Mouse (Mus musculus) cerebellum, adult 2 months (tissue): ENCODE data around the gene Sec22a.

ENCODE experiments used
- CTCF ChIP-seq: fragments of 200-500 bp; IDR thresholded peaks from 2 replicates; pipeline ENCODE4 v1.5.1; 2011; ENCODE audit warnings: low read depth, mild to moderate bottlenecking, control low read depth, low read length, moderate library complexity, borderline replicate concordance; ENCODE audit not compliant: insufficient read depth
- POLR2A ChIP-seq: fragments of 200-500 bp; IDR thresholded peaks from 2 replicates; pipeline ENCODE4 v1.6.1; 2011; ENCODE audit warnings: low read length, control low read depth, borderline replicate concordance; ENCODE audit not compliant: insufficient read depth

DNA sequence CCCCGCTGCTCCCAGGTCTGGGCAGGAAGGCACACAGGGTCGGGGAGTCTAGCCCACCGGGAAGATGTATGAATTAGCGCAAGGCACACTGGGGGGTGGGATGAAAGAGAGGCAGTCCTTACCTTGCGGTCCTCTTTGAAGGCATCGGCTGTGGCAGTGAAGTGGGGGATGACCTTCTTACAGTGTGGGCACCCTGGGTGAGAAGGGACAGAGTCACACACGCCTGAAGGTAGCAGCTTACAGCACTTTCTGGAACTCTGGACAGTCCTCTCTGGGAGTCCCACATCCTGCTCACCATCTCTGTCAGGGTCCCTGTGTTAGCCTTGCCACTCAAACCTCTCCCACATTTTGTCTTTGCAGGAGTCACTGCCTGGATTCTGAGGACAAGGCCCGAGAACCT is 40.2 kb upstream of the Sec22a start:
- no peak for TF ChIP-seq CTCF
- TF ChIP-seq POLR2A, result no peak
